Mouse (Mus musculus) small intestine, adult 2 months (tissue): Measurements from ENCODE around the gene Fanci.

ENCODE experiments used
- CTCF ChIP-seq: fragments of 200-500 bp; IDR thresholded peaks from 2 replicates; pipeline ENCODE4 v1.5.1; 2012; ENCODE audit warnings: low read depth, mild to moderate bottlenecking, control low read depth, inconsistent platforms, low read length, moderate library complexity, mixed read lengths; ENCODE audit not compliant: insufficient replicate concordance, insufficient read length; ENCODE audit errors: extremely low read depth
- POLR2A ChIP-seq: fragments of 200-500 bp; IDR thresholded peaks from 2 replicates; pipeline ENCODE4 v1.6.1; 2012; ENCODE audit warnings: low read depth, mild to moderate bottlenecking, control low read depth, inconsistent platforms, low read length, moderate library complexity

DNA sequence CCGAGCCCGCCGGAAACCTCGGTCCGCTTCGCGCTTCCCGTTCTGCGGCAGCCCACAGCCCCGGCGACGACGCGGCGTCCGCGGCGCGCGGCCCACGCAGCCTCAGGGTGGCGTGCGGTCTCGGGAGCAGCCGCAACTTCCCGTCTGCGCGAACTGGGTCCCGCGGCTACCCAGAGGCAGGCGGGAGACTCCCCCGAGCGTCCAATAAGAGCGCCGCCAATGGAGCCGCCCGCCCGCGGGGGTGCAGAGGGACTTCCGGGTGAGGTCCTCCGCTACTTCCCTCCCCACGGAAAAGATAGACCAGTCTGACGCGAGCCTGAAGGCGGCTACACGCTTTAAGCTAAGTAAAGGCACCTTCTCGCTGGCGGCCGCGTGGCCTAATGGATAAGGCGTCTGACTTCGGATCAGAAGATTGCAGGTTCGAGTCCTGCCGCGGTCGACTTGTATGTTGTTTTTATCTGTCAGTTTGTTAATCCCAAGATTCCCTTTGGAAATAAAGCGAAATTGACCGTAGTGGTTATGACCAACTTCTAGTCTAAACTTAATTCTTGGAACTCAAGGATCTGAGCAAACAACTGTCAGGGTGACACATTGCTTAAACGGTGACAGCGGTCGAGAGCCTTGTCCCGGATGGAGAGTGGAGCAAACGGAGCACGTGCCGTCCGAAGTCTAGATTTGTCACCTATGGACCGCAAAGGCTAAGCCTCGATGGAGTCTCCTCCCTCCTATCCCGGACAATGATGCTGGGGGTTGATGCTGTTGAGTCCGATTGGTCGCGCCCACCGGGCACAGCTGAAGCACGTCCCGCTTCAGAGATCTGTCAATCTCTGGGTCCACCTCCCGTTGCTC, 74.5 kb downstream of the Fanci start, which contains the start of gene Polg:
- TF ChIP-seq CTCF, result no peak
- peak; percentile 65; the same call in 1 of the 2 replicates for TF ChIP-seq POLR2A
